Mouse (Mus musculus) lung, adult 2 months (tissue): Measurements from ENCODE around the gene Triap1.

ENCODE experiments used
- CTCF ChIP-seq: fragments of 200-500 bp; IDR thresholded peaks from 2 replicates; pipeline ENCODE4 v1.5.1; 2011; ENCODE audit warnings: mild to moderate bottlenecking, low read length, control low read depth; ENCODE audit not compliant: insufficient read depth
- POLR2A ChIP-seq: fragments of 200-500 bp; IDR thresholded peaks from 2 replicates; pipeline ENCODE4 v1.6.1; 2011; ENCODE audit warnings: low read depth, mild to moderate bottlenecking, control low read depth, low read length, borderline replicate concordance; ENCODE audit errors: extremely low read depth

DNA sequence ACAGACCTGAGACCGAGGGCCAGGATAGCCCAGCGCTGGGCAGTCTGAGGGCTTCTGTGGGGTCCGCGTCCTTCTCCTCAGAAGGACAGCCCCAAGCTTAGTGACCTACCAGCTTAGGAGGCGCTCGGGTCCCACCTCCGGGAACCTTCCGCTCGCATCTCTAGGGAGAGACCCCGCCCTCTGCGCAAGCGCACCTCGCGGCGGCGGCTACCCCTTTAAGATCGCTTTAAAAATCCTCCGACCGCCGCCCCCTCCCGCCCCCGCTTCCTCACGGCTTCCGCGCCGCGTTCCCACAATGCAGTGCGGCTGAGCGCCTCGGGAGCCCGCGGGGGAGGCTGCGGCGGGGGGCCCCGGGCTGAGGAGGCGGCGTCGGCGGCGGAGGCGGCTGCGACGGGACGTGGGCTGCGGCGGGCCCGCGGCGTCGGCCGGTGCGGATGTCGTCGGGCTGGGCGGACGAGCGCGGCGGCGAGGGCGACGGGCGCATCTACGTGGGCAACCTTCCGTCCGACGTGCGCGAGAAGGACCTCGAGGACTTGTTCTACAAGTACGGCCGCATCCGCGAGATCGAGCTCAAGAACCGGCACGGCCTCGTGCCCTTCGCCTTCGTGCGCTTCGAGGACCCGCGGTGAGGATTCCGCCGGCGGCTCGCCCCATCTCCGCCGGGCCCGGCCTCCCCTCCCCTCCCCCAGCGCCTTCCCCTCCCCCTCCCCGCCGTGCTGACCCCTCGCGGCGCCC is 14.0 kb upstream of the Triap1 start, which contains the start of gene Srsf9:
- TF ChIP-seq CTCF, result no peak
- peak; percentile 85 for TF ChIP-seq POLR2A
